Mouse (Mus musculus): ENCODE results near the gene Nap1l1. TPM values are rescaled to one million over a fixed set of nuclear protein-coding genes. Genes with fewer than 3 reads are reported as not detected.
A peak's percentile ranks its signal among the peaks of the same experiment; 100 is the strongest.

Gene Nap1l1
- polyA plus RNA-seq, 1 experiment from 2014 or later = 196 TPM

GRCm38 (mm10) chr10:111508324-111509080, 35.5 kb downstream of the Nap1l1 start:
- Histone ChIP-seq H3K4me2 (replicated peaks) (peak overlapping the region; percentile 91), H3K27ac (no peak overlapping the region), H3K4me3 (replicated peaks) (peak overlapping the region; percentile 93), H3K36me3 (no peaks in the 10 kb centered on the region), H3K9ac (peak overlapping the region; percentile 96), H3K9me3 (no peaks in the 10 kb centered on the region), H3K4me1 (replicated peaks) (peaks cover 18% of the 10 kb centered on the region), H3K27me3 (replicated peaks) (no peaks in the 10 kb centered on the region)
- 9% methylated on average over 7 of the region's 7 CpGs for WGBS
- no peak for ATAC-seq

GRCm38 (mm10) chr10:111509103-111509784, 36.2 kb downstream of the Nap1l1 start:
- Histone ChIP-seq H3K4me1 (replicated peaks) (peaks cover 13% of the 10 kb centered on the region; the same call in 1 of the 2 replicates), H3K36me3 (no peaks in the 10 kb centered on the region), H3K27ac (no peak overlapping the region; the same call in 1 of the 2 replicates), H3K27me3 (replicated peaks) (no peaks in the 10 kb centered on the region), H3K4me2 (replicated peaks) (peak overlapping the region; percentile 91), H3K9me3 (no peaks in the 10 kb centered on the region), H3K9ac (peak overlapping the region; percentile 36), H3K4me3 (replicated peaks) (peak overlapping the region; percentile 93)
- no peak for ATAC-seq
- WGBS = 32% methylated on average over 8 of the region's 8 CpGs

GRCm38 (mm10) chr10:111509981-111510380, 37.0 kb downstream of the Nap1l1 start:
- no peaks in the 10 kb centered on the region for H3K27me3 ChIP-seq (replicated peaks)
- 56% methylated on average over 7 of the region's 7 CpGs for WGBS
- H3K36me3 ChIP-seq = no peaks in the 10 kb centered on the region
- no peaks in the 10 kb centered on the region for H3K9me3 ChIP-seq
- no peak overlapping the region for H3K9ac ChIP-seq
- no peak overlapping the region for H3K27ac ChIP-seq
- peaks cover 11% of the 10 kb centered on the region; the same call in 1 of the 2 replicates for H3K4me1 ChIP-seq (replicated peaks)
- peak overlapping the region; percentile 91; the same call in 1 of the 2 replicates for H3K4me2 ChIP-seq (replicated peaks)
- H3K4me3 ChIP-seq (replicated peaks) = no peak overlapping the region
- no peak for ATAC-seq

- WGBS = 34% methylated on average over 7 of the region's 7 CpGs
- H3K4me3 ChIP-seq (replicated peaks) = no peak overlapping the region
- H3K36me3 ChIP-seq = no peaks in the 10 kb centered on the region
- H3K9me3 ChIP-seq = no peaks in the 10 kb centered on the region
- peaks cover 18% of the 10 kb centered on the region; the same call in 1 of the 2 replicates for H3K4me1 ChIP-seq (replicated peaks)
- ATAC-seq = no peak
- H3K9ac ChIP-seq = no peak overlapping the region
- no peak overlapping the region for H3K4me2 ChIP-seq (replicated peaks)
- no peaks in the 10 kb centered on the region for H3K27me3 ChIP-seq (replicated peaks)
- H3K27ac ChIP-seq = peak overlapping the region; percentile 36; the same call in 1 of the 2 replicates
Measured at GRCm38 (mm10) chr10:111510798-111511197, 37.8 kb downstream of the Nap1l1 start.

GRCm38 (mm10) chr10:111512036-111512568, 39.1 kb downstream of the Nap1l1 start:
- Histone ChIP-seq H3K9ac (no peak overlapping the region), H3K27me3 (replicated peaks) (no peaks in the 10 kb centered on the region), H3K4me1 (replicated peaks) (peaks cover 30% of the 10 kb centered on the region), H3K9me3 (no peaks in the 10 kb centered on the region), H3K4me2 (replicated peaks) (no peak overlapping the region), H3K4me3 (replicated peaks) (no peak overlapping the region), H3K36me3 (no peaks in the 10 kb centered on the region), H3K27ac (peak overlapping the region; percentile 54; the same call in 1 of the 2 replicates)
- no peak for ATAC-seq
- 42% methylated on average over 10 of the region's 10 CpGs for WGBS

GRCm38 (mm10) chr10:111514282-111514885, 41.4 kb downstream of the Nap1l1 start:
- Histone ChIP-seq H3K27me3 (replicated peaks) (no peaks in the 10 kb centered on the region), H3K4me3 (replicated peaks) (no peak overlapping the region), H3K4me1 (replicated peaks) (peaks cover 30% of the 10 kb centered on the region), H3K36me3 (no peaks in the 10 kb centered on the region), H3K27ac (no peak overlapping the region), H3K9ac (no peak overlapping the region), H3K4me2 (replicated peaks) (no peak overlapping the region), H3K9me3 (no peaks in the 10 kb centered on the region)
- 90% methylated on average over 5 of the region's 5 CpGs for WGBS
- ATAC-seq = no peak

- Histone ChIP-seq H3K4me1 (replicated peaks) (peaks cover 28% of the 10 kb centered on the region), H3K36me3 (no peaks in the 10 kb centered on the region), H3K9me3 (no peaks in the 10 kb centered on the region), H3K27ac (peak overlapping the region; percentile 39), H3K27me3 (replicated peaks) (no peaks in the 10 kb centered on the region), H3K4me2 (replicated peaks) (peak overlapping the region; percentile 33; the same call in 1 of the 2 replicates), H3K4me3 (replicated peaks) (no peak overlapping the region), H3K9ac (no peak overlapping the region)
- ATAC-seq = peak; percentile 52
- 65% methylated on average over 17 of the region's 17 CpGs for WGBS
Measured at GRCm38 (mm10) chr10:111515071-111516010, 42.3 kb downstream of the Nap1l1 start.

GRCm38 (mm10) chr10:111516172-111516588, 43.2 kb downstream of the Nap1l1 start:
- 14% methylated on average over 13 of the region's 13 CpGs for WGBS
- H3K9ac ChIP-seq = no peak overlapping the region
- H3K4me3 ChIP-seq (replicated peaks) = no peak overlapping the region
- H3K4me2 ChIP-seq (replicated peaks) = peak overlapping the region; percentile 33
- ATAC-seq = peak; percentile 71
- H3K27me3 ChIP-seq (replicated peaks) = no peaks in the 10 kb centered on the region
- H3K4me1 ChIP-seq (replicated peaks) = peaks cover 25% of the 10 kb centered on the region
- peak overlapping the region; percentile 39 for H3K27ac ChIP-seq
- H3K9me3 ChIP-seq = no peaks in the 10 kb centered on the region
- no peaks in the 10 kb centered on the region for H3K36me3 ChIP-seq

- Histone ChIP-seq H3K4me1 (replicated peaks) (peaks cover 27% of the 10 kb centered on the region), H3K36me3 (no peaks in the 10 kb centered on the region), H3K27me3 (replicated peaks) (no peaks in the 10 kb centered on the region), H3K27ac (peak overlapping the region; percentile 39), H3K4me3 (replicated peaks) (no peak overlapping the region), H3K4me2 (replicated peaks) (no peak overlapping the region), H3K9me3 (no peaks in the 10 kb centered on the region), H3K9ac (no peak overlapping the region)
- 73% methylated on average over 8 of the region's 8 CpGs for WGBS
- no peak for ATAC-seq
Measured at GRCm38 (mm10) chr10:111516804-111517436, 43.9 kb downstream of the Nap1l1 start.

- Histone ChIP-seq H3K27me3 (replicated peaks) (no peaks in the 10 kb centered on the region), H3K9ac (no peak overlapping the region), H3K9me3 (no peaks in the 10 kb centered on the region), H3K36me3 (no peaks in the 10 kb centered on the region), H3K4me2 (replicated peaks) (no peak overlapping the region), H3K27ac (no peak overlapping the region), H3K4me3 (replicated peaks) (no peak overlapping the region), H3K4me1 (replicated peaks) (peaks cover 27% of the 10 kb centered on the region)
- ATAC-seq = no peak
- WGBS = 66% methylated on average over 4 of the region's 4 CpGs
Measured at GRCm38 (mm10) chr10:111518350-111518749, 45.3 kb downstream of the Nap1l1 start.

Measured in intestine, embryonic 15.5 days (tissue).